Mouse (Mus musculus) activated CD4-positive, CD25-positive, alpha-beta regulatory T cell, adult 4 months (primary cell): ENCODE data around the gene Dmpk. TPM values are rescaled to one million over a fixed set of nuclear protein-coding genes. Genes with fewer than 3 reads are reported as not detected.
A peak's percentile ranks its signal among the peaks of the same experiment; 100 is the strongest.

ENCODE experiments used
- ATAC-seq: one replicate; pipeline ENCODE4 v1.8.0; 2017
- polyA plus RNA-seq, 2 experiments: library from polyadenylated mRNA; unstranded; fragments of 100-300 nt; shearing (Covaris generic); gene quantifications; one replicate each; pipeline ENCODE4 v1.2.1; 2017

The Dmpk gene
- polyA plus RNA-seq, 2 experiments from 2014 or later = not detected

- ATAC-seq = peak; percentile 22
These were observed 7.7 kb upstream of the Dmpk start, which contains the start of gene Dmwd for GRCm38 (mm10) chr7:19075723-19076585. TSS of gene Dmwd (plus strand) at chr7:19076227.

DNA sequence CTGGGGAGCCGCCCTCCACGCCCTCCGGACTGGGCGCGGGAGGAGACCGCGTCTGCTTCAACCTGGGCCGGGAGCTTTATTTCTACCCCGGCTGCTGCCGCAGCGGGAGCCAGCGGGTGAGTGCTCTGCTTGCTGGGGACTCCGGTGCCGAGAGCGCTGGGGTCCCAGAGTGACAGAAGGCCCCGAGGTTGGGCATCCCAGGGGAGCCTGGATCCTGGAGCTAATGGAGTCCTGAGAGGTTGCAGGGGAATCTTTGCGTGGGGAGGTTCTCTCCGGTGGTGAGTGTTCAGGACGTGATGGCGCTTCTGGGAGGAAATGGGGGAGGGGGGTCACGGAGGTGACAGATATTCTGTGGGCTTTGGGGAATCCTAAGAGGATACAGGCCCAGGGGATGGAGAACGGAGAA lies 7.1 kb upstream of the Dmpk start:
- no peak for ATAC-seq

GRCm38 (mm10) chr7:19077761-19078160 lies 5.9 kb upstream of the Dmpk start:
- peak; percentile 70 for ATAC-seq

DNA sequence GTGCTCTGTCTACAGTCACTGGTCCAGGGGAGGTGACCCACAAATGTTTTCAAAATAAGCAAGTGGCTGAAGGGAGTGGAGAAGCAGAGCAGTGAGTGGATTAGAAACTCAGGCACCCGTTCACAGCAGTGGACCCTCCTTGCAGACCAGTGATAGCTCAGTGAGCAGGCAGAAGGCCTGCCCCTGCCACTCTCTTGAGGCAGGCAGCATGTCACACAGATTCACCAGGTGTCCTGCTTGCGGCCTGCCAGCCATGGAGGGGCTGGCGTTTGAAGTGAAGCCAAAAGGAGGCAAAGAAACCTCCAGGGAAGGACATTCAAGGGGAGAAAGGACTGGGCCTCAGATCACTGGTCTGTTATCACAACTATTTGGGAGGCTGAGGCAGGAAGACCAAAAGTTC lies 4.9 kb upstream of the Dmpk start:
- ATAC-seq = no peak

GRCm38 (mm10) chr7:19080451-19080950 lies 3.1 kb upstream of the Dmpk start:
- ATAC-seq = no peak

- ATAC-seq = no peak
These were observed 1.5 kb upstream of the Dmpk start for GRCm38 (mm10) chr7:19082171-19082570.

DNA sequence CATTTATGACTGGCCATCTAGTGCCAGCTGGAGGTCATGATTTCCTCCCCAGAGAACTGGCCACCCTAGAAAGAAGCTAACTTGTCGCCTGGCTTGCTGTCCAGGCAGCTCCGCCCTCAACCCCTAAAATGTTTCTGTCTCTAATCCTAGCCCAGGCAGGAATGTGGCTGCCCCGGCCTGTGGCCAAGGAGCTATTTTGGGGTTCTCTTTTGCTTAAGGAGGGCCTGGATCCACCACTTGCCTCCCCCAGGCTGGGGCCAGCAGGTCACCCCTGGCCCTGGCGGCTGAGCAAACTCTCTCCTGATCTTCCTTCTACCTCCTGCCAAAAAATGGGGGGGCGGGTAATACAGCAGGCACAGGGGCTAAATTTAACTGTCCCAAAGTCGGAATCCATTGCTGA lies 553 bp upstream of the Dmpk start:
- ATAC-seq = no peak

DNA sequence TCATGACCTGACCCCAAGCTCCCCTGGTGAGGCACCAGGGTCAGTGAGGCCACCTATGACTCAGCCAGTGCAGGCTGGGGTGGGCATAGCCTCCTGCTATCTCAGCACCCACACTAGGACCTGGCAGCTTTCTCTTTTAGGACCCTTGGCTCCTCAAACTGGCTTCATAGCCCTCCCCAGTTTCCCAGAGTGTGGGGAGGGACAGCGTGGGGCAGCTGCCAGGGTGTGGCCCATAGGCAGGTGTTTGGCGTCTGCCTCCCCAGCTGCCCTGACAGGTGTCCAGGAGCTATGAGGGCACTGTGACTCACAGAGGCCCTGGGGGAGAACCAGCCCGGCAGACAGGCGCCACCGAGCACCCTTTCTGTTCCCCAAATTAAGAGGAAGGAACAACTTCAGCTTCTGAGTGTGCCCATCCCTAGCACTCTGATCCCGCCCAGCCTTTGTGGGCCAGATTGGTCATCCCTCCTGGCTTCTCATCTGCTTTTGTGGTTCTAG lies 675 bp downstream of the Dmpk start:
- ATAC-seq = no peak

DNA sequence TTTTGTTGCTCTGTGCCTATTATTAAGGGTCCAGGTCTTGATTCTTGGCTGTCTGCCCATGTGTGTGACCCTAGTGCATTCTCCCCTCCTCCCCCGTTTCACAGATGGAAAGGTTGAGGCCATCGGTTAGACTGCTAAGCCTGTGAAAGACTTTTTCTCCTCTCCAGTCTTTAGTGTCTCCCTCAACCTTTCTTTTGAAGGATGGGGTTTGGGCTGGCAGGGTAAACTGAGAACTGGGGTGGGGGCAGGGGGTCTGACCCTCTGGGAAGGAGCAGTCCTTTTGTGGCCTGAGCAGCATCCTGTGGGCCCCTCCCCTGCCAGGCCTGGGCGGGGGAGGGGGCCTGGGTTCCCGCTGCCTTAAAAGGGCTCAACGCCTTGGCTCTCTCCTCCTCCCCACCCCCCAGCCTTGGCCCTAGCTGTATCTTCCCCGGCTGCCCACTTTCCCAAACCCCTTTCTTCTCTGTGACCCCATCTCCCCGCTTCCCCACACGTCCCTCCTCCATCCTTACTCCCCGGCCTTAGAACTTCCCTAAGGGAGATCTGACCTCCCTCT lies 1.3 kb downstream of the Dmpk start:
- ATAC-seq = no peak

- no peak for ATAC-seq
These were observed 1.8 kb downstream of the Dmpk start for GRCm38 (mm10) chr7:19085495-19085894.

- ATAC-seq = no peak
These were observed 2.4 kb downstream of the Dmpk start for GRCm38 (mm10) chr7:19086042-19086441.

- ATAC-seq = no peak
These were observed 3.1 kb downstream of the Dmpk start for GRCm38 (mm10) chr7:19086760-19087159.

GRCm38 (mm10) chr7:19088813-19089212 lies 5.2 kb downstream of the Dmpk start:
- no peak for ATAC-seq

GRCm38 (mm10) chr7:19091913-19092312 lies 8.3 kb downstream of the Dmpk start:
- ATAC-seq = no peak

- ATAC-seq = no peak
These were observed 8.9 kb downstream of the Dmpk start for GRCm38 (mm10) chr7:19092381-19093173.

DNA sequence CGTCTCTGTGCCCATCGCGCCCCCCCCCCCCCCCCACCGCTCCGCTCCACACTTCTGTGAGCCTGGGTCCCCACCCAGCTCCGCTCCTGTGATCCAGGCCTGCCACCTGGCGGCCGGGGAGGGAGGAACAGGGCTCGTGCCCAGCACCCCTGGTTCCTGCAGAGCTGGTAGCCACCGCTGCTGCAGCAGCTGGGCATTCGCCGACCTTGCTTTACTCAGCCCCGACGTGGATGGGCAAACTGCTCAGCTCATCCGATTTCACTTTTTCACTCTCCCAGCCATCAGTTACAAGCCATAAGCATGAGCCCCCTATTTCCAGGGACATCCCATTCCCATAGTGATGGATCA lies 9.5 kb downstream of the Dmpk start:
- peak; percentile 61 for ATAC-seq

- peak; percentile 81 for ATAC-seq
These were observed 10.1 kb downstream of the Dmpk start for GRCm38 (mm10) chr7:19093537-19094385.

- ATAC-seq = no peak
These were observed 10.8 kb downstream of the Dmpk start, which contains the start of gene Six5 for GRCm38 (mm10) chr7:19094471-19094825. TSS of gene Six5 (plus strand) at chr7:19094594.

DNA sequence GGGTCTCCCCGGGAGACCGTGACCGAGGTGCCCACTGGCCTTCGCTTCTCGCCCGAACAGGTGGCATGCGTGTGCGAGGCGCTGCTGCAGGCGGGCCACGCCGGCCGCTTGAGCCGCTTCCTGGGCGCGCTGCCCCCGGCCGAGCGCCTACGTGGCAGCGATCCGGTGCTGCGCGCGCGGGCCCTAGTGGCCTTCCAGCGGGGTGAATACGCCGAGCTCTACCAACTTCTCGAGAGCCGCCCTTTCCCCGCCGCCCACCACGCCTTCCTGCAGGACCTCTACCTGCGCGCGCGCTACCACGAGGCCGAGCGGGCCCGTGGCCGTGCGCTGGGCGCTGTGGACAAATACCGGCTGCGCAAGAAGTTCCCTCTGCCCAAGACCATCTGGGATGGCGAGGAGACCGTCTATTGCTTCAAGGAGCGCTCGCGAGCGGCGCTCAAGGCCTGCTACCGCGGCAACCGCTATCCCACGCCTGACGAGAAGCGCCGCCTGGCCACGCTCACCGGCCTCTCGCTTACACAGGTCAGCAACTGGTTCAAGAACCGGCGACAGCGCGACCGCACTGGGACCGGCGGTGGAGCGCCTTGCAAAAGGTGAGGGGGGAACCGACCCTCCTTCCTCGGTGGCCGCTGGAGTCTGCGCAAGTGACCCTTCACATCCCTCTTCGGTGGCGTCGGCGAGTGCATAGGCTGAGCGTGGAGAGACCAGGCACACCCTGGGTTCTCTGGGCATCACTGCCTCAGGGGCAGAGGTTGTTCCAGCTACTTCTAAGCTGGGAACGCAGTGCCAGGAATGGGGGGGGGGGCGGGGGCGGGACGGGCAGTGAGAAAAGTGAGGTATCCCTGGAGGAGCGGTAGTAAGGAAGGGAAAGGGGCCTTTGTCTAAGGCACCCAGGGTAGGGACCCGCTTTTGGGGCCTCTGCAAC lies 11.4 kb downstream of the Dmpk start:
- ATAC-seq = peak; percentile 19

DNA sequence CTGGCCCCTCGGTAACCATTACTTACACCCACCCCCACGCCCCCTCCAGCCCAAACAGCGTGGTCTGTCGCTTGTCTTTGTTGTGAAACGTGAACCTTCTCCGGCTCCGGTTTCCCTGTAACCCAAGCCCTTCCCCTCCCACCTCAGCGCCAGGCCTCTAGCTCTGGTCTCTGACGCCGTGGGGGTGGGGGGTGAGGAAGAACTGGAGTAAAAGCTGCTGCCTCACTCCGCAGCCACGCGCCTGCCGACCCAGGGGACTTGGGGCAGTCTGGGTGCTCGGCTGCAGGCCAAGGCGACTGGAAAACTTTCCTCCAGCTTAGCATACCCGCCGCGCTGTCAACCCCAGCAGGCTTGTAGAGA lies 12.1 kb downstream of the Dmpk start:
- no peak for ATAC-seq

GRCm38 (mm10) chr7:19096421-19096976 lies 12.8 kb downstream of the Dmpk start:
- no peak for ATAC-seq
